Mouse (Mus musculus) limb, embryonic 10.5 days (tissue): ENCODE measurements around the gene Kif16b. TPM values are rescaled to one million over a fixed set of nuclear protein-coding genes. Genes with fewer than 3 reads are reported as not detected.
"Not testable (repeated sequence)": the region's sequence is repeated elsewhere in the genome, so short reads cannot be mapped to it uniquely, and the experiment has no call there.

Source experiments
- DNase-seq: peaks from one replicate; pipeline ENCODE4 v3.0.0-alpha.2; 2017; ENCODE audit warnings: low spot score
- H3K27ac ChIP-seq: fragments of 300-500 bp; sonication (generic); 2 replicates; pipeline ENCODE4 v1.5.1; 2016; ENCODE audit warnings: mild to moderate bottlenecking
- H3K27me3 ChIP-seq: fragments of 300-500 bp; sonication (generic); 2 replicates; pipeline ENCODE4 v1.6.1; 2016; ENCODE audit warnings: low read depth, mild to moderate bottlenecking; ENCODE audit not compliant: poor library complexity, severe bottlenecking
- H3K36me3 ChIP-seq: fragments of 300-500 bp; sonication (generic); 2 replicates; pipeline ENCODE4 v1.6.1; 2016; ENCODE audit warnings: mild to moderate bottlenecking, moderate library complexity
- H3K4me1 ChIP-seq: fragments of 300-500 bp; sonication (generic); 2 replicates; pipeline ENCODE4 v1.6.1; 2016
- H3K4me3 ChIP-seq: fragments of 300-500 bp; sonication (generic); 2 replicates; pipeline ENCODE4 v1.5.1; 2016; ENCODE audit warnings: mild to moderate bottlenecking, moderate library complexity
- H3K9me3 ChIP-seq: fragments of 300-500 bp; sonication (generic); replicated peaks from 2 replicates; pipeline ENCODE4 v1.6.1; 2016; ENCODE audit warnings: mild to moderate bottlenecking
- WGBS: fragments of 180-500 bp; shearing (Covaris S2); methylation state at CpG from one replicate; pipeline ENCODE4 v1.1.7; 2016; 5-methylcytosine and 5-hydroxymethylcytosine counted together
- polyA plus RNA-seq: library from polyadenylated mRNA; unstranded; fragments of >200 nt; fragmentation: Nextera tagmentation; extraction: Ambion mirVana; gene quantifications from 2 replicates; pipeline ENCODE4 v1.2.1, GENCODE M21; 2016

Kif16b gene
- polyA plus RNA-seq, 1 experiment from 2014 or later: 9.7 TPM

GRCm38 (mm10) chr2:142580449-142580848 lies 320.9 kb downstream of the Kif16b start:
- Histone ChIP-seq H3K27ac (no peak overlapping the region), H3K4me1 (no peaks in the 10 kb centered on the region), H3K36me3 (no peaks in the 10 kb centered on the region), H3K4me3 (no peak overlapping the region), H3K27me3 (no peaks in the 10 kb centered on the region), H3K9me3 (no peaks in the 10 kb centered on the region)
- no peak for DNase-seq

GRCm38 (mm10) chr2:142577414-142577813 lies 323.9 kb downstream of the Kif16b start:
- not testable (repeated sequence) for H3K27me3 ChIP-seq

GRCm38 (mm10) chr2:142569771-142570170 lies 331.6 kb downstream of the Kif16b start:
- no peaks in the 10 kb centered on the region for H3K36me3 ChIP-seq
- WGBS: 81% methylated on average over 8 of the region's 8 CpGs
- H3K4me1 ChIP-seq: no peaks in the 10 kb centered on the region
- no peak for DNase-seq
- no peaks in the 10 kb centered on the region for H3K9me3 ChIP-seq
- no peak overlapping the region for H3K27ac ChIP-seq
- H3K27me3 ChIP-seq: no peaks in the 10 kb centered on the region
- no peak overlapping the region for H3K4me3 ChIP-seq

More at GRCm38 (mm10) chr2:142577414-142577813, 323.9 kb downstream of the Kif16b start:
- not testable (repeated sequence) for H3K4me3 ChIP-seq, H3K9me3 ChIP-seq, H3K4me1 ChIP-seq, H3K36me3 ChIP-seq, DNase-seq, H3K27ac ChIP-seq
- WGBS: 68% methylated on average over 9 of the region's 9 CpGs

Other genes with a start within 250 kb of the Kif16b start
- gene Snrpb2, start 161.5 kb upstream of the Kif16b start, polyA plus RNA-seq: 102 and 106 TPM in 2 replicates
- gene Otor, start 176.9 kb upstream of the Kif16b start, polyA plus RNA-seq: 0.79 and 1.8 TPM in 2 replicates